Mouse (Mus musculus): ENCODE measurements at regions not wholly inside any gene's neighbourhood (a gene's known extent, or its start where the extent isn't known, plus 50 kb on each side); places are given as distances from the start of the nearest gene placed in this dataset.

- H3K4me2 ChIP-seq (ENCODE audit: low read length): no peak overlapping the region
- ATAC-seq (ENCODE audit: low FRiP score, low TSS enrichment): no peak
- H3K9me3 ChIP-seq (ENCODE audit: control insufficient read depth, low read length): peaks cover 3% of the 10 kb centered on the region; the same call in 1 of the 2 replicates
- 98% methylated on average over 1 of the region's 1 CpGs for WGBS
- no peaks in the 10 kb centered on the region for H3K4me1 ChIP-seq (ENCODE audit: control insufficient read depth, insufficient read depth, low read length)
- no peak overlapping the region for H3K4me3 ChIP-seq (replicated peaks; ENCODE audit: low read depth, low read length)
- no peak overlapping the region for H3K27ac ChIP-seq (replicated peaks; ENCODE audit: low read depth, low read length)
- H3K9ac ChIP-seq (replicated peaks; ENCODE audit: low read length): no peak overlapping the region
- DNase-seq: no peak
- H3K27me3 ChIP-seq (ENCODE audit: control insufficient read depth, insufficient read depth, low read length): no peaks in the 10 kb centered on the region
- no peaks in the 10 kb centered on the region for H3K36me3 ChIP-seq (ENCODE audit: control insufficient read depth, insufficient read depth, low read length)
These were observed 395.9 kb downstream of the Tns1 start for GRCm38 (mm10) chr1:73728377-73728776.

- no peak for ATAC-seq (ENCODE audit: low FRiP score, low TSS enrichment)
These were observed 396.5 kb downstream of the Tns1 start for GRCm38 (mm10) chr1:73727781-73728180.

GRCm38 (mm10) chr1:73726658-73727057, 397.6 kb downstream of the Tns1 start:
- 94% methylated on average over 2 of the region's 2 CpGs for WGBS
- no peaks in the 10 kb centered on the region for H3K36me3 ChIP-seq (ENCODE audit: control insufficient read depth, insufficient read depth, low read length)
- DNase-seq (no peak), ATAC-seq (ENCODE audit: low FRiP score, low TSS enrichment) (no peak)
- H3K4me3 ChIP-seq (replicated peaks; ENCODE audit: low read depth, low read length): no peak overlapping the region
- no peaks in the 10 kb centered on the region for H3K4me1 ChIP-seq (ENCODE audit: control insufficient read depth, insufficient read depth, low read length)
- H3K4me2 ChIP-seq (ENCODE audit: low read length): no peak overlapping the region
- no peak overlapping the region for H3K9ac ChIP-seq (replicated peaks; ENCODE audit: low read length)
- H3K27me3 ChIP-seq (ENCODE audit: control insufficient read depth, insufficient read depth, low read length): no peaks in the 10 kb centered on the region
- peaks cover 3% of the 10 kb centered on the region; the same call in 1 of the 2 replicates for H3K9me3 ChIP-seq (ENCODE audit: control insufficient read depth, low read length)
- no peak overlapping the region for H3K27ac ChIP-seq (replicated peaks; ENCODE audit: low read depth, low read length)

More at GRCm38 (mm10) chr1:73727781-73728180, 396.5 kb downstream of the Tns1 start:
- no peak for DNase-seq
- no peak overlapping the region for H3K9ac ChIP-seq (replicated peaks; ENCODE audit: low read length)
- H3K4me3 ChIP-seq (replicated peaks; ENCODE audit: low read depth, low read length): no peak overlapping the region
- no peaks in the 10 kb centered on the region for H3K27me3 ChIP-seq (ENCODE audit: control insufficient read depth, insufficient read depth, low read length)
- H3K36me3 ChIP-seq (ENCODE audit: control insufficient read depth, insufficient read depth, low read length): no peaks in the 10 kb centered on the region
- H3K4me2 ChIP-seq (ENCODE audit: low read length): no peak overlapping the region
- H3K4me1 ChIP-seq (ENCODE audit: control insufficient read depth, insufficient read depth, low read length): no peaks in the 10 kb centered on the region
- no peak overlapping the region for H3K27ac ChIP-seq (replicated peaks; ENCODE audit: low read depth, low read length)
- peaks cover 3% of the 10 kb centered on the region; the same call in 1 of the 2 replicates for H3K9me3 ChIP-seq (ENCODE audit: control insufficient read depth, low read length)

GRCm38 (mm10) chr1:73725486-73725885, 398.8 kb downstream of the Tns1 start:
- Histone ChIP-seq H3K27me3 (ENCODE audit: control insufficient read depth, insufficient read depth, low read length) (no peaks in the 10 kb centered on the region), H3K4me3 (replicated peaks; ENCODE audit: low read depth, low read length) (no peak overlapping the region), H3K36me3 (ENCODE audit: control insufficient read depth, insufficient read depth, low read length) (no peaks in the 10 kb centered on the region), H3K4me1 (ENCODE audit: control insufficient read depth, insufficient read depth, low read length) (no peaks in the 10 kb centered on the region), H3K4me2 (ENCODE audit: low read length) (no peak overlapping the region), H3K9me3 (ENCODE audit: control insufficient read depth, low read length) (peaks cover 3% of the 10 kb centered on the region; the same call in 1 of the 2 replicates), H3K27ac (replicated peaks; ENCODE audit: low read depth, low read length) (no peak overlapping the region), H3K9ac (replicated peaks; ENCODE audit: low read length) (no peak overlapping the region)
- WGBS: 92% methylated on average over 1 of the region's 1 CpGs
- no peak for ATAC-seq (ENCODE audit: low FRiP score, low TSS enrichment)
- DNase-seq: no peak

- Histone ChIP-seq H3K9me3 (ENCODE audit: control insufficient read depth, low read length) (no peaks in the 10 kb centered on the region; the same call in 1 of the 2 replicates), H3K9ac (replicated peaks; ENCODE audit: low read length) (no peak overlapping the region), H3K27me3 (ENCODE audit: control insufficient read depth, insufficient read depth, low read length) (no peaks in the 10 kb centered on the region), H3K36me3 (ENCODE audit: control insufficient read depth, insufficient read depth, low read length) (no peaks in the 10 kb centered on the region), H3K4me3 (replicated peaks; ENCODE audit: low read depth, low read length) (no peak overlapping the region), H3K4me2 (ENCODE audit: low read length) (no peak overlapping the region), H3K27ac (replicated peaks; ENCODE audit: low read depth, low read length) (no peak overlapping the region), H3K4me1 (ENCODE audit: control insufficient read depth, insufficient read depth, low read length) (no peaks in the 10 kb centered on the region)
- 85% methylated on average over 2 of the region's 2 CpGs for whole genome bisulfite sequencing
- ATAC-seq (ENCODE audit: low FRiP score, low TSS enrichment) (no peak), DNase-seq (no peak)
These were observed 399.7 kb downstream of the Tns1 start for GRCm38 (mm10) chr1:73724551-73724950.

- Histone ChIP-seq H3K9ac (replicated peaks; ENCODE audit: low read length) (no peak overlapping the region), H3K4me1 (ENCODE audit: control insufficient read depth, insufficient read depth, low read length) (no peaks in the 10 kb centered on the region), H3K9me3 (ENCODE audit: control insufficient read depth, low read length) (no peaks in the 10 kb centered on the region), H3K27me3 (ENCODE audit: control insufficient read depth, insufficient read depth, low read length) (no peaks in the 10 kb centered on the region), H3K4me3 (replicated peaks; ENCODE audit: low read depth, low read length) (no peak overlapping the region), H3K27ac (replicated peaks; ENCODE audit: low read depth, low read length) (no peak overlapping the region), H3K36me3 (ENCODE audit: control insufficient read depth, insufficient read depth, low read length) (no peaks in the 10 kb centered on the region), H3K4me2 (ENCODE audit: low read length) (no peak overlapping the region)
- 57% methylated on average over 6 of the region's 6 CpGs for WGBS
- DNase-seq (no peak), ATAC-seq (ENCODE audit: low FRiP score, low TSS enrichment) (no peak)
These were observed 402.6 kb downstream of the Tns1 start for GRCm38 (mm10) chr1:73721486-73722225.

GRCm38 (mm10) chr1:73718421-73718820, 405.8 kb downstream of the Tns1 start:
- WGBS: 77% methylated on average over 5 of the region's 5 CpGs

GRCm38 (mm10) chr1:73717401-73717800, 406.8 kb downstream of the Tns1 start:
- H3K4me3 ChIP-seq (replicated peaks; ENCODE audit: low read depth, low read length): no peak overlapping the region
- H3K9me3 ChIP-seq (ENCODE audit: control insufficient read depth, low read length): no peaks in the 10 kb centered on the region
- DNase-seq (no peak), ATAC-seq (ENCODE audit: low FRiP score, low TSS enrichment) (no peak)
- H3K27ac ChIP-seq (replicated peaks; ENCODE audit: low read depth, low read length): no peak overlapping the region
- H3K4me1 ChIP-seq (ENCODE audit: control insufficient read depth, insufficient read depth, low read length): no peaks in the 10 kb centered on the region
- H3K36me3 ChIP-seq (ENCODE audit: control insufficient read depth, insufficient read depth, low read length): no peaks in the 10 kb centered on the region
- 90% methylated on average over 7 of the region's 7 CpGs for WGBS
- no peak overlapping the region for H3K9ac ChIP-seq (replicated peaks; ENCODE audit: low read length)
- no peaks in the 10 kb centered on the region for H3K27me3 ChIP-seq (ENCODE audit: control insufficient read depth, insufficient read depth, low read length)
- no peak overlapping the region for H3K4me2 ChIP-seq (ENCODE audit: low read length)

More at GRCm38 (mm10) chr1:73718421-73718820, 405.8 kb downstream of the Tns1 start:
- Histone ChIP-seq H3K9ac (replicated peaks; ENCODE audit: low read length) (no peak overlapping the region), H3K4me2 (ENCODE audit: low read length) (no peak overlapping the region), H3K36me3 (ENCODE audit: control insufficient read depth, insufficient read depth, low read length) (no peaks in the 10 kb centered on the region), H3K4me1 (ENCODE audit: control insufficient read depth, insufficient read depth, low read length) (no peaks in the 10 kb centered on the region), H3K9me3 (ENCODE audit: control insufficient read depth, low read length) (no peaks in the 10 kb centered on the region), H3K27ac (replicated peaks; ENCODE audit: low read depth, low read length) (no peak overlapping the region), H3K27me3 (ENCODE audit: control insufficient read depth, insufficient read depth, low read length) (no peaks in the 10 kb centered on the region), H3K4me3 (replicated peaks; ENCODE audit: low read depth, low read length) (no peak overlapping the region)
- DNase-seq (no peak), ATAC-seq (ENCODE audit: low FRiP score, low TSS enrichment) (no peak)

- Histone ChIP-seq H3K27me3 (ENCODE audit: control insufficient read depth, insufficient read depth, low read length) (no peaks in the 10 kb centered on the region), H3K4me3 (replicated peaks; ENCODE audit: low read depth, low read length) (no peak overlapping the region), H3K4me1 (ENCODE audit: control insufficient read depth, insufficient read depth, low read length) (no peaks in the 10 kb centered on the region), H3K9ac (replicated peaks; ENCODE audit: low read length) (no peak overlapping the region), H3K36me3 (ENCODE audit: control insufficient read depth, insufficient read depth, low read length) (no peaks in the 10 kb centered on the region), H3K27ac (replicated peaks; ENCODE audit: low read depth, low read length) (no peak overlapping the region), H3K9me3 (ENCODE audit: control insufficient read depth, low read length) (no peaks in the 10 kb centered on the region), H3K4me2 (ENCODE audit: low read length) (no peak overlapping the region)
- DNase-seq (no peak), ATAC-seq (ENCODE audit: low FRiP score, low TSS enrichment) (no peak)
These were observed 407.3 kb downstream of the Tns1 start for GRCm38 (mm10) chr1:73716901-73717300.

All from midbrain, embryonic 14.5 days (tissue).